Mouse (Mus musculus) frontal cortex, adult 2 months (tissue): ENCODE measurements around the gene Elp6. TPM values are rescaled to one million over a fixed set of nuclear protein-coding genes. Genes with fewer than 3 reads are reported as not detected.

Experiments used
- DNase-seq, 2 experiments: peaks; one replicate each; pipeline ENCODE4 v3.0.0; 2022; ENCODE audit warnings: low spot score in 1 of 2; ENCODE audit errors: extremely low spot score in 1 of 2
- polyA plus RNA-seq: library from polyadenylated mRNA; depleted of rRNA; stranded (reverse); fragments of >200 nt; gene quantifications from 2 replicates; pipeline ENCODE4 v1.2.3, GENCODE M21; 2012; rRNA removed

Elp6 gene
- polyA plus RNA-seq, 1 experiment: 20.8 TPM

DNA sequence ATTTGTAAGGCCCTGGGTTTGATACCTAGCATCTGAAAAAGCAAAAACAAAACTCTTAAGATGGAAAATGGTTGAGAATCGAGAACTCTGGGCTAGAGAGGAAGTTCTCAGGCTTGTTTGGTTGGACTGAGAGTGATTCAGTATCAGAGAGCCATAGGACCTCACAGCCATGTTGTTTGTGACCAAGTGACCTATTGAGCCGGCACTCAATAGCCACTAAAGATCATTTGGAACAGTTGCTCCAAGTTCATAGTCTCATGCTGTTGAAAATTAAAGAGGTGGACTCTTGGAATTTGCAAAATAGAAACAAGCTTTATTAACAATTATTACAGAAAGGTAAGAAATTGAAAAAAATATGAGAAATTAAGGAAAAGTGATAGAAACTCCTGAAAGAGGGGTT lies 46.4 kb downstream of the Elp6 start:
- DNase-seq: no peak

DNA sequence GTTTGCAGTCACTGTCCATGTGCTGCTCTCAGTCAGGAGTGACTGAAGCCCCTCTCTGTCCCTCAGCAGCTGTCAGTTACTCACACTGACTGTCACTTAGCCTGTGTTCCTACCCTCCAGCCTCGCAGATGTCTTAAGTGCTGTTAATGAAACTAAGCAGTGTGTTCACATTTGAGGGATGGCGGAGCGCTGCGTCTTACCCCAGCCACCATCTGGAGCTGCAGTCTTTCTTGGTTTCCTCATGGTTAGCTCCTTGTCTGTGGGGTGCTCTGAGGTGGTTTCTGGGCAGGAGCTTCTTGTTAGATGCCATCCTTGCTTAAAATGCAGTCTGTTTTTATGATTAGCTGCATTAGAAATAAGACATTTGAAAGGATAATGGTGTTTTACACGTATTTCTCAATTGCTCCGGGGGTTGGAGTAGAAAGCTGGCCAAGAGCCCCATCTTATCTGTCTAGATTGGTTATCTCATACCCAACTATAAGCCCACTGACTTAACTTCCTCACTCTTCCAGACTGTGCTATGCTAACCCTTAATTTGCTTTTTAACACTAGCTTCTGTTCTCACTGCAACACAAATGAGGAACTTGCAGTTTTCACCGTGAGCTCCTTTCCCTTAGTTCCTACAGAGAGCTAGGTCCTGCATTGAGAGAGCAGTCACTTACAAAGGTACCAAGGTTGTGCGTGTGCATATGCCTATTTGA lies 47.1 kb downstream of the Elp6 start:
- no peak for DNase-seq

DNA sequence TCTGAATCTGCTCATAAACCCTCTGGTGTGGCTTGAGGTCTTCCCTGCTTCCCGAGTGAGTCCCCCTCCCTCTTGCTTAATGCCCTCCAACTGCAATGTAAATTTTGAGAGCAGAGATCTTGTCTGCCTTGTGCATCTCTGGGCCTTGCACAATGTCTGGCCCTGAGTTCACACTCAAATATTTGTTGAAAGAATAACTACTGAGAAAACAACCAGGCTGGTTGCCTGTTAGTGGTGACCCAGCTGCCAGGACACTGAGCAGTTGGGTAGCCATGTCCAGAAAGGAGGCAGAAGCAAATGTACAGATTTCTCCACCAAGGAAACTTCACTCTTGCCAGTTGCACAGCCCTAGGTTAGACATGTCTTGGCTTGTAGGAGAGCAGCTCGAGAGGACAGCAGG lies 53.4 kb downstream of the Elp6 start:
- no peak for DNase-seq

DNA sequence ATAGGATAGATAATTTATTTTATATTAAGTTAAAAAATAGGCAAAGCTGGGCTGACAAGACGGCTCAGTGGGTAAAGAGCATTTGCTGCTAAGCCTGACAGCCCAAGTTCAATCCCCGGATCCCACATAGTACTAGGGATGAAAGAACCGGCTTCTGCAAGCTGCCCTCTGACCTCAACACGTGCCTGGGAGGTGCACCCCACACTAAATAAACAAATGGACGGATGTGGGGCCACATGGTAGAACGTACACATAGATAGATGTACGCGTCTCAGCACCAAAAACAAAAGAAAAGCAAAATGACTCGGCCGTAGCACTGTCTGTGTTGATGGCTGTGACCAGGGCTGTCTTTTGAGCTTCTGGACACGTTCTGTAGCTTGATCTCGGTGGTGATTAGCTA lies 56.3 kb downstream of the Elp6 start:
- no peak for DNase-seq

DNA sequence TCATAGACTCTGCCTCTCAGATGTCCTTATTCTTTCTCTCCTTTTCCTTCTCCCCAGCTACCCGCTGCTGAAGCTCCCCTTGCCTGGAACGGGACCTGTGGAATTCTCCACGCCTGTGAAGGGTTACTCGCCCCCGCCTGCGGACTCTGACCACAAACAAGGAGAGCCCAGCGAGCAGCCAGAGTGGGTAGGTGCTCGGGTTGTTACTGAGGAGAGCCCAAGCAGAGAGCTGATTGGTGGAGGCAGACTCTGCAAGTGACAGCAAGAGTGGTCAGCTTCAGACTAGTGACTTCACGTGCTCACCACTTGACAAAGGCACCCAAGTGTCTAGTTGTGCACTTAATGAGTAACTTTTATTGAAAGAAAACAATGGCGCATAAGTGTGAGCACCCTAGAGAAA lies 57.4 kb downstream of the Elp6 start:
- DNase-seq: no peak

DNA sequence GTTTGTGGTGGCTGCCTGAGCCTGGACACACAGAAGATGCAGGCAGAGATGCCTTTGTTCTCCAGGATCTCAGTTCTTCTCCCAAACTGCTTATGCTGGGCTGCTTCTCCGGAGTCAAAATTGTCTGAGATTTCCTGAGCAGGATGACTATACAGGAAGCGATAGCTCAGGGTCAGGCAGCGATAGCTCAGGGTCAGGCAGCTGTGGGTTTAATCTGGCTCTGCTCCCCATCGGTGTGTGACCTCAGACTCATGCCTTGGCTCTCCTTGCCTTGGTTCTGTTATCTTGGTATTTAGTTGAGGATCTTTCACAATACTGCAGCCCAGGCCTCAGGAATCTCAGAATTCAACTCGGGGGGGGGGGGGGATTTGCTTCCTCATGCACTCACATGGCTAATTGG lies 61.8 kb downstream of the Elp6 start:
- no peak for DNase-seq

DNA sequence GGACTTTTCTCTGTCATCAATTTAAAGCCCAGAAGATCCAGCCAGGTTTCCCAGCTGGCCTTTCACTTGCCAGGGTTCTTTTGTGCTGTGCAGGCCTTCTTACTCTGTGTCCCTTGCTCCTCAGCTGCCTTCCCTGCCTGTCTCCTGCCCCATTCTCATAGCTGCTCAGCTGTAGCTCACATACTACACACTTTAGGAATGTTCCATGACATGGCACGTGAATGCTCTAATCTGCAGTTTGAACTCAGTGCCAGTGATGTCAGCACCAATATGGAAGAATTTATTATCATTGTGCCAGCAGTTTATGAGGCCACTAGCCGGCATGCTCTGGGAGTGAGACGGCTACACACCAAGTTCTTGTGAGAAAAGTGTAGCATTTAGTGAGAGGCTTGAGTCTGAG lies 64.9 kb downstream of the Elp6 start:
- no peak for DNase-seq

Other genes starting within 250 kb of the Elp6 start
- 32.6 and 33.6 TPM in 2 replicates for gene Smarcc1, start 187.5 kb upstream of the Elp6 start, polyA plus RNA-seq
- gene Dhx30, start 187.3 kb upstream of the Elp6 start, polyA plus RNA-seq: 145 TPM in 2 replicates
- gene Cspg5, start 61.4 kb upstream of the Elp6 start, polyA plus RNA-seq: 374 and 390 TPM in 2 replicates
- 42.4 and 45.8 TPM in 2 replicates for gene Scap, start 28.1 kb downstream of the Elp6 start, polyA plus RNA-seq
- gene Ptpn23, start 103.0 kb downstream of the Elp6 start, polyA plus RNA-seq: 44.4 and 45.4 TPM in 2 replicates
- gene Ngp, start 114.6 kb downstream of the Elp6 start, polyA plus RNA-seq: 0.10 and 0.78 TPM in 2 replicates
- 24.6 and 25.5 TPM in 2 replicates for gene Klhl18, start 171.5 kb downstream of the Elp6 start, polyA plus RNA-seq
- gene Kif9, start 171.8 kb downstream of the Elp6 start, polyA plus RNA-seq: 4.3 and 4.7 TPM in 2 replicates
- gene Setd2, start 227.4 kb downstream of the Elp6 start, polyA plus RNA-seq: 67.2 and 73.6 TPM in 2 replicates